Mouse (Mus musculus) left cerebral cortex, postnatal 25 days (tissue): ENCODE data around the gene Morc1. TPM values are rescaled to one million over a fixed set of nuclear protein-coding genes. Genes with fewer than 3 reads are reported as not detected.

Source experiments
- DNase-seq, 2 experiments: peaks; one replicate each; pipeline ENCODE4 v3.0.0; 2022; ENCODE audit warnings: low spot score in 2 of 2, mixed read lengths in 1 of 2
- intact Hi-C: fragments of 180-260 bp; cut with DNase I; formaldehyde crosslinking; loops from one replicate; pipeline ENCODE4 v1.15.1; 2025
- total RNA-seq, 2 experiments: library from RNA; stranded (reverse); gene quantifications; 2 replicates each; pipeline ENCODE4 v1.2.3; 2021

Morc1 gene
- total RNA-seq, 2 experiments from 2014 or later: 0.18 TPM; not detected in 1

GRCm38 (mm10) chr16:48453264-48453663 lies 22.2 kb downstream of the Morc1 start:
- no peak for DNase-seq
- intact Hi-C loops: no loop called here

GRCm38 (mm10) chr16:48473396-48473795 lies 42.4 kb downstream of the Morc1 start:
- no peak for DNase-seq
- intact Hi-C loops: no loop called here

- intact Hi-C loops: no loop called here
- DNase-seq: no peak
Measured at GRCm38 (mm10) chr16:48474896-48475802, 44.1 kb downstream of the Morc1 start.

- DNase-seq: no peak
Measured at GRCm38 (mm10) chr16:48479266-48479848, 48.3 kb downstream of the Morc1 start.

GRCm38 (mm10) chr16:48516776-48517499 lies 85.9 kb downstream of the Morc1 start:
- intact Hi-C loops: no loop called here
- peak in 1 of 2 experiments; percentile 4 for DNase-seq

More at GRCm38 (mm10) chr16:48479266-48479848, 48.3 kb downstream of the Morc1 start:
- intact Hi-C loops: no loop called here

GRCm38 (mm10) chr16:48519569-48519968 lies 88.5 kb downstream of the Morc1 start:
- intact Hi-C loops: no loop called here
- DNase-seq: no peak

GRCm38 (mm10) chr16:48537108-48537507 lies 106.1 kb downstream of the Morc1 start:
- intact Hi-C loops: no loop called here
- peak in 1 of 2 experiments; percentile 45 for DNase-seq

GRCm38 (mm10) chr16:48562290-48563080 lies 131.4 kb downstream of the Morc1 start:
- intact Hi-C loops: no loop called here
- DNase-seq: no peak

- intact Hi-C loops: loop anchor here (10.0 kb wide), 1 partner anchor 686 kb away; no protein-coding TSS in a partner anchor
- peak; percentile 72 to 84 for DNase-seq
Measured at GRCm38 (mm10) chr16:48570354-48570753, 139.3 kb downstream of the Morc1 start.

GRCm38 (mm10) chr16:48574072-48574471 lies 143.0 kb downstream of the Morc1 start:
- intact Hi-C loops: loop anchor here (10.0 kb wide), 1 partner anchor 689 kb away; no protein-coding TSS in a partner anchor
- no peak for DNase-seq

- DNase-seq: no peak
Measured at GRCm38 (mm10) chr16:48574499-48574898, 143.5 kb downstream of the Morc1 start.

GRCm38 (mm10) chr16:48585369-48585768 lies 154.3 kb downstream of the Morc1 start:
- intact Hi-C loops: no loop called here
- no peak for DNase-seq

More at GRCm38 (mm10) chr16:48574499-48574898, 143.5 kb downstream of the Morc1 start:
- intact Hi-C loops: loop anchor here (10.0 kb wide), 1 partner anchor 690 kb away; no protein-coding TSS in a partner anchor

- no peak for DNase-seq
- intact Hi-C loops: no loop called here
Measured at GRCm38 (mm10) chr16:48594457-48594856, 163.4 kb downstream of the Morc1 start.

- DNase-seq: no peak
- intact Hi-C loops: no loop called here
Measured at GRCm38 (mm10) chr16:48595216-48595615, 164.2 kb downstream of the Morc1 start.

- no peak for DNase-seq
- intact Hi-C loops: no loop called here
Measured at GRCm38 (mm10) chr16:48603735-48604211, 172.7 kb downstream of the Morc1 start.

- DNase-seq: no peak
- intact Hi-C loops: no loop called here
Measured at GRCm38 (mm10) chr16:48606476-48607038, 175.5 kb downstream of the Morc1 start.

GRCm38 (mm10) chr16:48608224-48608623 lies 177.2 kb downstream of the Morc1 start:
- DNase-seq: no peak
- intact Hi-C loops: no loop called here

GRCm38 (mm10) chr16:48610866-48611265 lies 179.8 kb downstream of the Morc1 start:
- intact Hi-C loops: no loop called here
- DNase-seq: no peak

GRCm38 (mm10) chr16:48611436-48611835 lies 180.4 kb downstream of the Morc1 start:
- intact Hi-C loops: no loop called here

More at GRCm38 (mm10) chr16:48611436-48611835, 180.4 kb downstream of the Morc1 start:
- DNase-seq: no peak
